Mouse (Mus musculus): ENCODE measurements around the gene Ipo5. TPM values are rescaled to one million over a fixed set of nuclear protein-coding genes. Genes with fewer than 3 reads are reported as not detected.

The Ipo5 gene
- polyA plus RNA-seq, 1 experiment from 2014 or later: 54.9 TPM

- Histone ChIP-seq H3K4me3 (ENCODE audit: low read depth, low read length) (no peak overlapping the region), H3K4me1 (ENCODE audit: control insufficient read depth, insufficient read depth, low read length) (no peaks in the 10 kb centered on the region), H3K27ac (ENCODE audit: low read length) (no peak overlapping the region), H3K4me2 (ENCODE audit: low read length) (no peak overlapping the region), H3K9ac (ENCODE audit: low read depth, low read length) (no peak overlapping the region), H3K36me3 (ENCODE audit: control insufficient read depth, insufficient read depth, low read length) (no peaks in the 10 kb centered on the region), H3K9me3 (replicated peaks; ENCODE audit: control insufficient read depth, low read length, poor library complexity, severe bottlenecking) (no peaks in the 10 kb centered on the region), H3K27me3 (ENCODE audit: control insufficient read depth, insufficient read depth, low read depth, low read length) (no peaks in the 10 kb centered on the region)
- 84% methylated on average over 16 of the region's 16 CpGs for WGBS
- ATAC-seq: no peak
These were observed 35.1 kb upstream of the Ipo5 start for GRCm38 (mm10) chr14:120875811-120876388.

- no peak for ATAC-seq
- H3K27ac ChIP-seq (ENCODE audit: low read length): no peak overlapping the region
- no peak overlapping the region for H3K4me2 ChIP-seq (ENCODE audit: low read length)
- no peak overlapping the region for H3K4me3 ChIP-seq (ENCODE audit: low read depth, low read length)
- no peaks in the 10 kb centered on the region for H3K27me3 ChIP-seq (ENCODE audit: control insufficient read depth, insufficient read depth, low read depth, low read length)
- no peak overlapping the region for H3K9ac ChIP-seq (ENCODE audit: low read depth, low read length)
- H3K4me1 ChIP-seq (ENCODE audit: control insufficient read depth, insufficient read depth, low read length): no peaks in the 10 kb centered on the region
- no peaks in the 10 kb centered on the region for H3K9me3 ChIP-seq (replicated peaks; ENCODE audit: control insufficient read depth, low read length, poor library complexity, severe bottlenecking)
- 68% methylated on average over 10 of the region's 10 CpGs for WGBS
- no peaks in the 10 kb centered on the region for H3K36me3 ChIP-seq (ENCODE audit: control insufficient read depth, insufficient read depth, low read length)
These were observed 33.9 kb upstream of the Ipo5 start for GRCm38 (mm10) chr14:120877147-120877546.

- Histone ChIP-seq H3K36me3 (ENCODE audit: control insufficient read depth, insufficient read depth, low read length) (no peaks in the 10 kb centered on the region), H3K4me2 (ENCODE audit: low read length) (no peak overlapping the region), H3K9ac (ENCODE audit: low read depth, low read length) (no peak overlapping the region), H3K27ac (ENCODE audit: low read length) (no peak overlapping the region), H3K4me1 (ENCODE audit: control insufficient read depth, insufficient read depth, low read length) (no peaks in the 10 kb centered on the region), H3K9me3 (replicated peaks; ENCODE audit: control insufficient read depth, low read length, poor library complexity, severe bottlenecking) (no peaks in the 10 kb centered on the region), H3K4me3 (ENCODE audit: low read depth, low read length) (no peak overlapping the region), H3K27me3 (ENCODE audit: control insufficient read depth, insufficient read depth, low read depth, low read length) (no peaks in the 10 kb centered on the region)
- no peak for ATAC-seq
- 92% methylated on average over 2 of the region's 2 CpGs for WGBS
These were observed 32.0 kb upstream of the Ipo5 start for GRCm38 (mm10) chr14:120879026-120879425.

- Histone ChIP-seq H3K4me2 (ENCODE audit: low read length) (no peak overlapping the region), H3K4me3 (ENCODE audit: low read depth, low read length) (no peak overlapping the region), H3K4me1 (ENCODE audit: control insufficient read depth, insufficient read depth, low read length) (no peaks in the 10 kb centered on the region), H3K27ac (ENCODE audit: low read length) (no peak overlapping the region), H3K27me3 (ENCODE audit: control insufficient read depth, insufficient read depth, low read depth, low read length) (no peaks in the 10 kb centered on the region), H3K9me3 (replicated peaks; ENCODE audit: control insufficient read depth, low read length, poor library complexity, severe bottlenecking) (no peaks in the 10 kb centered on the region), H3K9ac (ENCODE audit: low read depth, low read length) (no peak overlapping the region), H3K36me3 (ENCODE audit: control insufficient read depth, insufficient read depth, low read length) (no peaks in the 10 kb centered on the region)
- ATAC-seq: no peak
- WGBS: 71% methylated on average over 1 of the region's 5 CpGs
These were observed 30.4 kb upstream of the Ipo5 start for GRCm38 (mm10) chr14:120880601-120881000.

- Histone ChIP-seq H3K36me3 (ENCODE audit: control insufficient read depth, insufficient read depth, low read length) (no peaks in the 10 kb centered on the region), H3K27ac (ENCODE audit: low read length) (no peak overlapping the region), H3K4me3 (ENCODE audit: low read depth, low read length) (no peak overlapping the region), H3K9ac (ENCODE audit: low read depth, low read length) (no peak overlapping the region), H3K4me1 (ENCODE audit: control insufficient read depth, insufficient read depth, low read length) (no peaks in the 10 kb centered on the region), H3K4me2 (ENCODE audit: low read length) (no peak overlapping the region), H3K27me3 (ENCODE audit: control insufficient read depth, insufficient read depth, low read depth, low read length) (no peaks in the 10 kb centered on the region), H3K9me3 (replicated peaks; ENCODE audit: control insufficient read depth, low read length, poor library complexity, severe bottlenecking) (no peaks in the 10 kb centered on the region)
- no peak for ATAC-seq
- 93% methylated on average over 9 of the region's 9 CpGs for WGBS
These were observed 30.0 kb upstream of the Ipo5 start for GRCm38 (mm10) chr14:120881054-120881453.

GRCm38 (mm10) chr14:120888681-120889080 lies 22.3 kb upstream of the Ipo5 start:
- no peaks in the 10 kb centered on the region for H3K27me3 ChIP-seq (ENCODE audit: control insufficient read depth, insufficient read depth, low read depth, low read length)
- ATAC-seq: no peak
- H3K9ac ChIP-seq (ENCODE audit: low read depth, low read length): no peak overlapping the region
- H3K36me3 ChIP-seq (ENCODE audit: control insufficient read depth, insufficient read depth, low read length): no peaks in the 10 kb centered on the region
- H3K27ac ChIP-seq (ENCODE audit: low read length): no peak overlapping the region
- H3K4me3 ChIP-seq (ENCODE audit: low read depth, low read length): no peak overlapping the region
- H3K9me3 ChIP-seq (replicated peaks; ENCODE audit: control insufficient read depth, low read length, poor library complexity, severe bottlenecking): no peaks in the 10 kb centered on the region
- no peak overlapping the region for H3K4me2 ChIP-seq (ENCODE audit: low read length)
- WGBS: 90% methylated on average over 11 of the region's 11 CpGs
- no peaks in the 10 kb centered on the region for H3K4me1 ChIP-seq (ENCODE audit: control insufficient read depth, insufficient read depth, low read length)

GRCm38 (mm10) chr14:120892369-120892768 lies 18.7 kb upstream of the Ipo5 start:
- no peaks in the 10 kb centered on the region for H3K27me3 ChIP-seq (ENCODE audit: control insufficient read depth, insufficient read depth, low read depth, low read length)
- ATAC-seq: no peak
- H3K4me3 ChIP-seq (ENCODE audit: low read depth, low read length): no peak overlapping the region
- 77% methylated on average over 8 of the region's 8 CpGs for WGBS
- no peak overlapping the region for H3K9ac ChIP-seq (ENCODE audit: low read depth, low read length)
- H3K4me1 ChIP-seq (ENCODE audit: control insufficient read depth, insufficient read depth, low read length): no peaks in the 10 kb centered on the region
- no peaks in the 10 kb centered on the region for H3K36me3 ChIP-seq (ENCODE audit: control insufficient read depth, insufficient read depth, low read length)
- no peak overlapping the region for H3K4me2 ChIP-seq (ENCODE audit: low read length)
- H3K9me3 ChIP-seq (replicated peaks; ENCODE audit: control insufficient read depth, low read length, poor library complexity, severe bottlenecking): no peaks in the 10 kb centered on the region
- no peak overlapping the region for H3K27ac ChIP-seq (ENCODE audit: low read length)

GRCm38 (mm10) chr14:120896613-120897012 lies 14.4 kb upstream of the Ipo5 start:
- Histone ChIP-seq H3K36me3 (ENCODE audit: control insufficient read depth, insufficient read depth, low read length) (no peaks in the 10 kb centered on the region), H3K27ac (ENCODE audit: low read length) (no peak overlapping the region), H3K9me3 (replicated peaks; ENCODE audit: control insufficient read depth, low read length, poor library complexity, severe bottlenecking) (no peaks in the 10 kb centered on the region), H3K4me3 (ENCODE audit: low read depth, low read length) (no peak overlapping the region), H3K9ac (ENCODE audit: low read depth, low read length) (no peak overlapping the region), H3K27me3 (ENCODE audit: control insufficient read depth, insufficient read depth, low read depth, low read length) (no peaks in the 10 kb centered on the region), H3K4me1 (ENCODE audit: control insufficient read depth, insufficient read depth, low read length) (no peaks in the 10 kb centered on the region), H3K4me2 (ENCODE audit: low read length) (no peak overlapping the region)
- WGBS: 76% methylated on average over 11 of the region's 11 CpGs
- no peak for ATAC-seq

GRCm38 (mm10) chr14:120898876-120899275 lies 12.1 kb upstream of the Ipo5 start:
- no peaks in the 10 kb centered on the region for H3K27me3 ChIP-seq (ENCODE audit: control insufficient read depth, insufficient read depth, low read depth, low read length)
- no peak for ATAC-seq
- H3K9me3 ChIP-seq (replicated peaks; ENCODE audit: control insufficient read depth, low read length, poor library complexity, severe bottlenecking): no peaks in the 10 kb centered on the region
- H3K4me3 ChIP-seq (ENCODE audit: low read depth, low read length): no peak overlapping the region
- no peaks in the 10 kb centered on the region for H3K36me3 ChIP-seq (ENCODE audit: control insufficient read depth, insufficient read depth, low read length)
- no peak overlapping the region for H3K27ac ChIP-seq (ENCODE audit: low read length)
- 70% methylated on average over 3 of the region's 3 CpGs for WGBS
- H3K4me1 ChIP-seq (ENCODE audit: control insufficient read depth, insufficient read depth, low read length): no peaks in the 10 kb centered on the region
- no peak overlapping the region for H3K9ac ChIP-seq (ENCODE audit: low read depth, low read length)
- H3K4me2 ChIP-seq (ENCODE audit: low read length): no peak overlapping the region

All from midbrain, embryonic 16.5 days (tissue).